Mouse (Mus musculus): ENCODE measurements around the gene Fkbp8. TPM values are rescaled to one million over a fixed set of nuclear protein-coding genes. Genes with fewer than 3 reads are reported as not detected.

Gene Fkbp8
- polyA plus RNA-seq, 1 experiment from 2014 or later: 425 TPM

DNA sequence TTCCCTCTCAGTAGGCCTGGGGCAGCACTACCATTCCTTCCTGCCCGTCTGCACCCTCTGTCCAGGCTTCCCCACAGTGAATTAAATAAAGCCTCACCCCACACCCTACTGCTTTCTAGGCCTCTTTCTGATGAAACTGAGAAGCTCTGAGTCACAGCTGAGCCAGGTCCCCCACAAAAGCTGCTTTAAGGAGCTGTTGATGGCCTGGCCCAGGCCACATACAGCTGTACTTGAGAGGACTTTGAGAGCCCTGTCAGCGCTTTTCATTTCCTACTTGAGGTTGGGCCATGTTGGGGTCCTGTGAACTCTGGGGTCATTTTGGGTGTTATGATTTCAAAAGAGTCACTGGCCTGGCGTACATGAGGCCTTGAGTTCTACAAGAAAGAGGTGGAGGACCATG is 7.7 kb downstream of the Fkbp8 start:
- no peak for ATAC-seq
- H3K36me3 ChIP-seq (ENCODE audit: control insufficient read depth, insufficient read depth, low read length): peaks cover 27% of the 10 kb centered on the region

DNA sequence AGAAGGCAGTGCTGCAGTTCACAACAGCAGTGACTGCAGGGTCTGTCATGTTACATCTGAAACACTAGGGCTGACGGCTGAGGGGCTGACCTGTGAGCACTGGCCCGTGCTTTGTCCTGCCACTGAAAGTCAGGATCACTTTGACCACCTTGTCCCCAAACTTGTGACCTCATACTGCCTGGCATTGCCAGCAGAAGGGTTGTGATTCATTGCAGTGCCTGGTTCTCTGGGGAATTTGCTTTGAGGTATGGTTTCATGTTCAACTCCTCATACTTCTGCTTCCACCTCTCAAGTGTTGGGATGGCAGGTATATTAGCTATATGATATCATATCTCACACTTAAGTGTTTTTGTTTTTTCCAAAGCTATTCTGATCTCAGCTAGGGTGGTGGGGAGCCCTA is 8.2 kb downstream of the Fkbp8 start:
- 89% methylated on average over 2 of the region's 2 CpGs for WGBS
- Histone ChIP-seq H3K36me3 (ENCODE audit: control insufficient read depth, insufficient read depth, low read length) (peaks cover 25% of the 10 kb centered on the region), H3K27ac (ENCODE audit: low read length) (no peak overlapping the region), H3K4me3 (ENCODE audit: low read depth, low read length) (no peak overlapping the region), H3K27me3 (ENCODE audit: control insufficient read depth, insufficient read depth, low read depth, low read length) (no peaks in the 10 kb centered on the region), H3K9me3 (replicated peaks; ENCODE audit: control insufficient read depth, low read length, poor library complexity, severe bottlenecking) (no peaks in the 10 kb centered on the region), H3K4me2 (ENCODE audit: low read length) (no peak overlapping the region), H3K4me1 (ENCODE audit: control insufficient read depth, insufficient read depth, low read length) (peaks cover 13% of the 10 kb centered on the region), H3K9ac (ENCODE audit: low read depth, low read length) (no peak overlapping the region)
- ATAC-seq: no peak

More for the DNA sequence above, 7.7 kb downstream of the Fkbp8 start:
- 96% methylated on average over 3 of the region's 3 CpGs for WGBS
- Histone ChIP-seq H3K4me1 (ENCODE audit: control insufficient read depth, insufficient read depth, low read length) (peaks cover 8% of the 10 kb centered on the region), H3K27me3 (ENCODE audit: control insufficient read depth, insufficient read depth, low read depth, low read length) (no peaks in the 10 kb centered on the region), H3K4me3 (ENCODE audit: low read depth, low read length) (no peak overlapping the region), H3K9me3 (replicated peaks; ENCODE audit: control insufficient read depth, low read length, poor library complexity, severe bottlenecking) (no peaks in the 10 kb centered on the region), H3K4me2 (ENCODE audit: low read length) (no peak overlapping the region), H3K9ac (ENCODE audit: low read depth, low read length) (no peak overlapping the region), H3K27ac (ENCODE audit: low read length) (no peak overlapping the region)

- Histone ChIP-seq H3K36me3 (ENCODE audit: control insufficient read depth, insufficient read depth, low read length) (peaks cover 8% of the 10 kb centered on the region; the same call in 1 of the 2 replicates), H3K9ac (ENCODE audit: low read depth, low read length) (peak overlapping the region; percentile 89; the same call in 1 of the 2 replicates), H3K4me3 (ENCODE audit: low read depth, low read length) (peak overlapping the region; percentile 82), H3K9me3 (replicated peaks; ENCODE audit: control insufficient read depth, low read length, poor library complexity, severe bottlenecking) (no peaks in the 10 kb centered on the region), H3K27me3 (ENCODE audit: control insufficient read depth, insufficient read depth, low read depth, low read length) (no peaks in the 10 kb centered on the region), H3K4me2 (ENCODE audit: low read length) (peak overlapping the region; percentile 93), H3K27ac (ENCODE audit: low read length) (peak overlapping the region; percentile 94), H3K4me1 (ENCODE audit: control insufficient read depth, insufficient read depth, low read length) (peaks cover 26% of the 10 kb centered on the region)
- 15% methylated on average over 24 of the region's 24 CpGs for WGBS
- peak; percentile 14; the same call in 1 of the 2 replicates for ATAC-seq
Observed at GRCm38 (mm10) chr8:70538024-70538579, 10.6 kb downstream of the Fkbp8 start.

- ATAC-seq: peak; percentile 76
- Histone ChIP-seq H3K4me2 (ENCODE audit: low read length) (peak overlapping the region; percentile 93), H3K27me3 (ENCODE audit: control insufficient read depth, insufficient read depth, low read depth, low read length) (no peaks in the 10 kb centered on the region), H3K9ac (ENCODE audit: low read depth, low read length) (peak overlapping the region; percentile 89; the same call in 1 of the 2 replicates), H3K36me3 (ENCODE audit: control insufficient read depth, insufficient read depth, low read length) (peaks cover 8% of the 10 kb centered on the region; the same call in 1 of the 2 replicates), H3K4me1 (ENCODE audit: control insufficient read depth, insufficient read depth, low read length) (peaks cover 26% of the 10 kb centered on the region), H3K4me3 (ENCODE audit: low read depth, low read length) (peak overlapping the region; percentile 82), H3K27ac (ENCODE audit: low read length) (peak overlapping the region; percentile 94), H3K9me3 (replicated peaks; ENCODE audit: control insufficient read depth, low read length, poor library complexity, severe bottlenecking) (no peaks in the 10 kb centered on the region)
- under 1% methylated on average over 32 of the region's 32 CpGs for WGBS
Observed at GRCm38 (mm10) chr8:70538633-70539076, 11.1 kb downstream of the Fkbp8 start.

DNA sequence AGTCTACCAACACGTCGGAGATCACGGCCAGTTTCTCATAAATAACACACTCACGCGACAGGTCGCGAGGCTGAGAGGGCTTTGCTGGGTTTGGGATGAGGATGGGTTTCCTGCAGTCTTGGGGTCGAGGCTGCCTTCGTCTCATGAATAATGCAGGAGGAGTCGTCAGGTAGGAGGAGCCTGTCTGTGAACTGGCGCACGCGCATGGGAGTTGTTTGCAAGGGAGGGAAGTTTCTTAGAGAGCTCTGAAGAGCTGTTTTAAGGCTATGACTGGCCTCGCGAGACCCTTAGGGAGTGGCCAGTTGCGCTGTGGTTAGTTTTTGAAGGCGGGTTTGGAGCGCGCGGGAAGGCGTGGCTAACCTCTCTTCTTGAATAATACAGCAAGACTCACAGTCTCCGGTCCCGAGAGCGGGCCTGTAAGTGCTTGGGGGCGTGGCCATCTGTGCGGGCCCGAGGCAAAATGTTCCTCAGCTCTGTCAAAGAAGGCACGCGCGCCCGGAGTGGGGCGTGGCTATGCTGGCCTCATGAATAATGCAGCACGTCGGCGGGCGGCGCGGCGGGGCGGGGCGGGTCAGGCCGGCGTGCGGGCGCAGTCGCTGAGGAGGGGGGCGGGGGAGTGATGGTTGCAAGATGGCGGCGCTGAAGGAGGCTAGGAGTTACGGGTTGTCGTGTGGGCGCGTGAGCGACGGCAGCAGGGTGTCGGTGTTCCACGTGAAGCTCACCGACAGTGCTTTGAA is 11.7 kb downstream of the Fkbp8 start, which contains the start of gene Ell:
Gene Ell, plus strand, starts transcription at position 381 of the 737 bp plus-strand sequence.
- no peaks in the 10 kb centered on the region for H3K27me3 ChIP-seq (ENCODE audit: control insufficient read depth, insufficient read depth, low read depth, low read length)
- peaks cover 26% of the 10 kb centered on the region for H3K4me1 ChIP-seq (ENCODE audit: control insufficient read depth, insufficient read depth, low read length)
- H3K9me3 ChIP-seq (replicated peaks; ENCODE audit: control insufficient read depth, low read length, poor library complexity, severe bottlenecking): no peaks in the 10 kb centered on the region
- ATAC-seq: peak; percentile 89
- H3K9ac ChIP-seq (ENCODE audit: low read depth, low read length): peak within 1 kb of the TSS; percentile 89
- peaks cover 4% of the 10 kb centered on the region; the same call in 1 of the 2 replicates for H3K36me3 ChIP-seq (ENCODE audit: control insufficient read depth, insufficient read depth, low read length)
- H3K4me2 ChIP-seq (ENCODE audit: low read length): peak within 1 kb of the TSS; percentile 93
- peak within 1 kb of the TSS; percentile 82 for H3K4me3 ChIP-seq (ENCODE audit: low read depth, low read length)
- under 1% methylated on average over 57 of the region's 58 CpGs for WGBS
- peak within 1 kb of the TSS; percentile 94 for H3K27ac ChIP-seq (ENCODE audit: low read length)

GRCm38 (mm10) chr8:70540013-70540506 is 12.5 kb downstream of the Fkbp8 start:
- Histone ChIP-seq H3K9ac (ENCODE audit: low read depth, low read length) (peak overlapping the region; percentile 89), H3K27me3 (ENCODE audit: control insufficient read depth, insufficient read depth, low read depth, low read length) (no peaks in the 10 kb centered on the region), H3K36me3 (ENCODE audit: control insufficient read depth, insufficient read depth, low read length) (no peaks in the 10 kb centered on the region; the same call in 1 of the 2 replicates), H3K4me1 (ENCODE audit: control insufficient read depth, insufficient read depth, low read length) (peaks cover 26% of the 10 kb centered on the region), H3K4me3 (ENCODE audit: low read depth, low read length) (peak overlapping the region; percentile 82), H3K9me3 (replicated peaks; ENCODE audit: control insufficient read depth, low read length, poor library complexity, severe bottlenecking) (no peaks in the 10 kb centered on the region), H3K4me2 (ENCODE audit: low read length) (peak overlapping the region; percentile 93), H3K27ac (ENCODE audit: low read length) (peak overlapping the region; percentile 94)
- WGBS: 13% methylated on average over 4 of the region's 4 CpGs
- ATAC-seq: no peak

- no peak overlapping the region for H3K27ac ChIP-seq (ENCODE audit: low read length)
- H3K4me3 ChIP-seq (ENCODE audit: low read depth, low read length): peak overlapping the region; percentile 82
- 54% methylated on average over 7 of the region's 7 CpGs for WGBS
- peaks cover 26% of the 10 kb centered on the region for H3K4me1 ChIP-seq (ENCODE audit: control insufficient read depth, insufficient read depth, low read length)
- peak overlapping the region; percentile 93 for H3K4me2 ChIP-seq (ENCODE audit: low read length)
- peak overlapping the region; percentile 89 for H3K9ac ChIP-seq (ENCODE audit: low read depth, low read length)
- no peaks in the 10 kb centered on the region for H3K27me3 ChIP-seq (ENCODE audit: control insufficient read depth, insufficient read depth, low read depth, low read length)
- H3K9me3 ChIP-seq (replicated peaks; ENCODE audit: control insufficient read depth, low read length, poor library complexity, severe bottlenecking): no peaks in the 10 kb centered on the region
- H3K36me3 ChIP-seq (ENCODE audit: control insufficient read depth, insufficient read depth, low read length): no peaks in the 10 kb centered on the region
- no peak for ATAC-seq
Observed at GRCm38 (mm10) chr8:70540507-70541071, 13.1 kb downstream of the Fkbp8 start.

DNA sequence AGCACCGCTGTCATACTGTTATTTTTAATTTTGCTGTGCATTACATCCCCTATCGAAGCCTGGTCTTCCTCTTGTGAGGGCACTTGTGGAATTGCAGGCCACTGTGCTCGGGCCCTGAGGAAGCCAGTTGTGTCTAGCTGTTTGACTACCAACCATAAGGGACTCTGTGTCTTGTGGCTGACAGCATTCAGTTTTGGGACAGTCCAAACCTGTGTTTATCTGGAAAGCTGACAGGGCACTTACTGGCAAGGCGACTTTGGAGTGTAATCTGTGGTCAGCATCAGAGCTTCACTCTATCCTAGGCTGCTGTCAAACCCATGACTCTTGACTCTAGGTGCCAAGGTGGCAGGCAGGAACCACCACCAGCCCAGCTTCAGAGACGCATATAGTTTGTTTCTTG is 13.6 kb downstream of the Fkbp8 start:
- 85% methylated on average over 5 of the region's 5 CpGs for WGBS
- Histone ChIP-seq H3K27me3 (ENCODE audit: control insufficient read depth, insufficient read depth, low read depth, low read length) (no peaks in the 10 kb centered on the region), H3K4me3 (ENCODE audit: low read depth, low read length) (no peak overlapping the region), H3K4me1 (ENCODE audit: control insufficient read depth, insufficient read depth, low read length) (peaks cover 26% of the 10 kb centered on the region), H3K9ac (ENCODE audit: low read depth, low read length) (no peak overlapping the region), H3K27ac (ENCODE audit: low read length) (no peak overlapping the region), H3K9me3 (replicated peaks; ENCODE audit: control insufficient read depth, low read length, poor library complexity, severe bottlenecking) (no peaks in the 10 kb centered on the region), H3K4me2 (ENCODE audit: low read length) (peak overlapping the region; percentile 93), H3K36me3 (ENCODE audit: control insufficient read depth, insufficient read depth, low read length) (no peaks in the 10 kb centered on the region)
- ATAC-seq: no peak
